Mouse (Mus musculus) MEL (cell line): ENCODE measurements around the gene Hivep2.

ENCODE experiments used
- CHD2 ChIP-seq: IDR thresholded peaks from 2 replicates; pipeline ENCODE4 v1.6.1; 2011; ENCODE audit warnings: low read length, improper control_type of control experiment
- CTCF ChIP-seq, 3 experiments: IDR thresholded peaks in 2 of 3; conservative IDR thresholded peaks in 1 of 3; 2 replicates each; pipeline ENCODE4 v1.5.1; 2011 to 2012; ENCODE audit warnings: low read length in 3 of 3, low read depth in 2 of 3, mild to moderate bottlenecking in 2 of 3, improper control_type of control experiment in 1 of 3, inconsistent platforms in 1 of 3, mixed read lengths in 1 of 3, moderate library complexity in 1 of 3; ENCODE audit not compliant: control insufficient read depth in 1 of 3, insufficient read depth in 1 of 3, poor library complexity in 1 of 3, severe bottlenecking in 1 of 3
- E2F4 ChIP-seq: IDR thresholded peaks from 2 replicates; pipeline ENCODE4 v1.6.1; 2011; ENCODE audit warnings: low read depth, low read length, improper control_type of control experiment, borderline replicate concordance
- EP300 ChIP-seq, 2 experiments: IDR thresholded peaks; 2 replicates each; pipeline ENCODE4 v1.6.1; 2011; ENCODE audit warnings: improper control_type of control experiment in 2 of 2, low read length in 2 of 2, low read depth in 1 of 2, mild to moderate bottlenecking in 1 of 2
- HCFC1 ChIP-seq: IDR thresholded peaks from 2 replicates; pipeline ENCODE4 v1.6.1; 2012; ENCODE audit warnings: low read depth, mild to moderate bottlenecking, inconsistent platforms, low read length, improper control_type of control experiment, moderate library complexity
- MEF2A ChIP-seq: IDR thresholded peaks from 2 replicates; pipeline ENCODE4 v1.6.1; 2014; ENCODE audit warnings: low read depth, mild to moderate bottlenecking, inconsistent platforms, low read length, improper control_type of control experiment; ENCODE audit not compliant: poor library complexity, insufficient replicate concordance, severe bottlenecking; ENCODE audit errors: extremely low read depth
- MYC ChIP-seq: IDR thresholded peaks from 2 replicates; pipeline ENCODE4 v1.6.1; 2011; ENCODE audit warnings: low read depth, mild to moderate bottlenecking, low read length, improper control_type of control experiment, moderate library complexity
- POLR2A ChIP-seq, 2 experiments: IDR thresholded peaks; 2 replicates each; pipeline ENCODE4 v1.6.1; 2011 to 2012; ENCODE audit warnings: low read length in 2 of 2, mild to moderate bottlenecking in 2 of 2, control low read depth in 1 of 2, improper control_type of control experiment in 1 of 2, low read depth in 1 of 2, moderate library complexity in 1 of 2; ENCODE audit not compliant: control insufficient read depth in 1 of 2, insufficient read depth in 1 of 2, poor library complexity in 1 of 2
- UBTF ChIP-seq: IDR thresholded peaks from 2 replicates; pipeline ENCODE4 v1.6.1; 2012; ENCODE audit warnings: low read depth, mild to moderate bottlenecking, inconsistent platforms, low read length, improper control_type of control experiment, moderate library complexity, borderline replicate concordance; ENCODE audit not compliant: insufficient read depth
- ZC3H11A ChIP-seq: IDR thresholded peaks from 2 replicates; pipeline ENCODE4 v1.6.1; 2012; ENCODE audit warnings: low read depth, mild to moderate bottlenecking, inconsistent platforms, low read length, improper control_type of control experiment
- ZKSCAN1 ChIP-seq: IDR thresholded peaks from 2 replicates; pipeline ENCODE4 v1.6.1; 2012; ENCODE audit warnings: low read depth, mild to moderate bottlenecking, inconsistent platforms, low read length, improper control_type of control experiment, moderate library complexity
- ZNF384 ChIP-seq: IDR thresholded peaks from 2 replicates; pipeline ENCODE4 v1.6.1; 2012; ENCODE audit warnings: low read depth, mild to moderate bottlenecking, inconsistent platforms, low read length, improper control_type of control experiment

DNA sequence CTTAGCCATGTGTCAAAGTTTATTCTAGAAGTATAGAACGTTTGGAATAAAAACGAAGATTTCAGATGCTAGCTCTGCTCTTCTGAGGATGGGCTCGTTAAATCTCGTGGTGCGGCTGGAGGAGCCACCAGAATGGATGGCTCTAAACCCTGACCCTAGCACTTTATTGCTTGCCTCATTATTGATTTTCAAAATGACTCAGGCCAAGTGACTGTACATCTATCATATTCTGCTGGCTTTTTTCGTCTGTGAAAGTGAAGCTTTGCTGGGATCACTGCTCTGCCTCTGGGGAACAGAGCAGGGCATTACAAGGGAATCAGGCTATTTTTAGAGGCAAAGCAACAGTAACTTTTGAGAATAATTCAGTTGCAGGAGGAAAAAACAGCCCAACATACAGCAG, 10.4 kb downstream of the Hivep2 start:
- no peak for TF ChIP-seq E2F4
- TF ChIP-seq ZC3H11A, result no peak
- TF ChIP-seq EP300 (IDR thresholded peaks at IDR 0.05; ENCODE audit: low read depth in 1 of 2, low read length in 2 of 2), result no peak
- TF ChIP-seq CTCF (IDR thresholded peaks at IDR 0.05 in 2 of 3, conservative IDR thresholded peaks at IDR 0.05 in 1 of 3; ENCODE audit: control insufficient read depth in 1 of 3, insufficient read depth in 1 of 3, low read depth in 2 of 3, low read length in 3 of 3, poor library complexity in 1 of 3, severe bottlenecking in 1 of 3), result no peak
- no peak for TF ChIP-seq CHD2
- no peak for TF ChIP-seq ZKSCAN1
- no peak for TF ChIP-seq HCFC1
- TF ChIP-seq ZNF384, result no peak
- no peak for TF ChIP-seq MYC
- no peak for TF ChIP-seq MEF2A
- TF ChIP-seq POLR2A (IDR thresholded peaks at IDR 0.05; ENCODE audit: control insufficient read depth in 1 of 2, insufficient read depth in 1 of 2, low read depth in 1 of 2, low read length in 2 of 2, poor library complexity in 1 of 2), result no peak
- no peak for TF ChIP-seq UBTF
